Mouse (Mus musculus) limb, embryonic 14.5 days (tissue): ENCODE data around the gene Afdn. TPM values are rescaled to one million over a fixed set of nuclear protein-coding genes. Genes with fewer than 3 reads are reported as not detected.

Source experiments
- ATAC-seq: fragments of 200-750 bp; cut with Nextera tagmentation; 2 replicates; pipeline ENCODE4 v1.8.0; 2017; ENCODE audit warnings: low read depth, moderate number of reproducible peaks, moderate TSS enrichment; ENCODE audit not compliant: low FRiP score
- DNase-seq: peaks from one replicate; pipeline ENCODE4 v3.0.0-alpha.2; 2015; ENCODE audit warnings: low spot score
- H3K27ac ChIP-seq: fragments of 300-500 bp; sonication (generic); replicated peaks from 2 replicates; pipeline ENCODE4 v1.5.1; 2014; ENCODE audit warnings: low read depth, mild to moderate bottlenecking, low read length, moderate library complexity, mixed read lengths
- H3K27me3 ChIP-seq: fragments of 300-500 bp; sonication (generic); 2 replicates; pipeline ENCODE4 v1.6.1; 2014; ENCODE audit warnings: low read length, mixed read lengths; ENCODE audit not compliant: control insufficient read depth, insufficient read depth
- H3K36me3 ChIP-seq: fragments of 300-500 bp; sonication (generic); 2 replicates; pipeline ENCODE4 v1.6.1; 2014; ENCODE audit warnings: mild to moderate bottlenecking, low read length, moderate library complexity, mixed read lengths; ENCODE audit not compliant: control insufficient read depth, insufficient read depth
- H3K4me1 ChIP-seq: fragments of 300-500 bp; sonication (generic); 2 replicates; pipeline ENCODE4 v1.6.1; 2014; ENCODE audit warnings: antibody characterized with exemption, low read length, mixed read lengths; ENCODE audit not compliant: control insufficient read depth, insufficient read depth
- H3K4me2 ChIP-seq: fragments of 300-500 bp; sonication (generic); replicated peaks from 2 replicates; pipeline ENCODE4 v1.6.1; 2014; ENCODE audit warnings: low read depth, mild to moderate bottlenecking, low read length, moderate library complexity; ENCODE audit not compliant: severe bottlenecking
- H3K4me3 ChIP-seq: fragments of 300-500 bp; sonication (generic); replicated peaks from 2 replicates; pipeline ENCODE4 v1.5.1; 2014; ENCODE audit warnings: low read length
- H3K9ac ChIP-seq: fragments of 300-500 bp; sonication (generic); 2 replicates; pipeline ENCODE4 v1.6.1; 2014; ENCODE audit warnings: mild to moderate bottlenecking, low read depth, low read length, moderate library complexity; ENCODE audit not compliant: severe bottlenecking
- H3K9me3 ChIP-seq: fragments of 300-500 bp; sonication (generic); 2 replicates; pipeline ENCODE4 v1.6.1; 2016; ENCODE audit warnings: low read length; ENCODE audit not compliant: control insufficient read depth
- POLR2A ChIP-seq: fragments of 200-500 bp; IDR thresholded peaks from 2 replicates; pipeline ENCODE4 v1.8.0; 2012; ENCODE audit warnings: inconsistent platforms, mild to moderate bottlenecking, moderate library complexity, borderline replicate concordance; ENCODE audit not compliant: insufficient read depth, insufficient read length; ENCODE audit errors: extremely low read depth
- WGBS: fragments of 180-500 bp; shearing (Covaris S2); extraction: QIAGEN DNeasy Blood & Tissue Kit; methylation state at CpG from one replicate; pipeline ENCODE4 v1.1.7; 2014; 5-methylcytosine and 5-hydroxymethylcytosine counted together
- polyA plus RNA-seq, 2 experiments: library from polyadenylated mRNA; depleted of rRNA in 1 of 2; stranded (reverse) in 1 of 2; unstranded in 1 of 2; fragments of >200 nt; fragmentation: Nextera tagmentation in 1 of 2; extraction: Ambion mirVana in 1 of 2; gene quantifications; 2 replicates each; pipeline versions ENCODE4 v1.2.1 to v1.2.3; 2012 to 2014

Afdn gene
- polyA plus RNA-seq, 2 experiments = 58.9 to 76.7 TPM

DNA sequence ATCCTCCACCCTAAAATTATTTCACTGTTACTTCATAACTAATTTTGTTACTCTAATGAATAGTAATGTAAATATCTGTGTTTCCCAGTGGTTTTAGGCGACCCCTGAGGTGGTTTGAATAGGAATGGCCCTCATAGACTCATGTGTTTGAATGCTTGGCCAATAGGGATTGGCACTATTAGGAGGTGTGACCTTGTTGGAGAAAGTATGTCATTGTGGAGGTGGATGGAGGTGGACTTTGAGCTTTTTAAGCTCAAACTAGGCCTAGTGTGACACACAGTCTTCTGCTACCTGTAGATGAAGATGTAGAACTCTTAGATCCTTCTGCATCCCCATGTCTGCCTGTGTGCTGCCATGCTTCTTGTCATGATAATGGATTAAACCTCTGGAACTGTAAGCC is 37.4 kb downstream of the Afdn start:
- no peak overlapping the region for H3K4me3 ChIP-seq
- H3K27me3 ChIP-seq = no peaks in the 10 kb centered on the region
- H3K36me3 ChIP-seq = no peaks in the 10 kb centered on the region
- H3K9ac ChIP-seq = no peak overlapping the region
- H3K27ac ChIP-seq = no peak overlapping the region
- 0 out of 2 replicates have a peak, but pooled peaks cover 1% of the 10 kb centered on the region for H3K4me1 ChIP-seq
- ATAC-seq (no peak), DNase-seq (no peak)
- no peaks in the 10 kb centered on the region for H3K9me3 ChIP-seq
- 76% methylated on average over 1 of the region's 1 CpGs for WGBS
- no peak overlapping the region for H3K4me2 ChIP-seq
- no peak for TF ChIP-seq POLR2A

DNA sequence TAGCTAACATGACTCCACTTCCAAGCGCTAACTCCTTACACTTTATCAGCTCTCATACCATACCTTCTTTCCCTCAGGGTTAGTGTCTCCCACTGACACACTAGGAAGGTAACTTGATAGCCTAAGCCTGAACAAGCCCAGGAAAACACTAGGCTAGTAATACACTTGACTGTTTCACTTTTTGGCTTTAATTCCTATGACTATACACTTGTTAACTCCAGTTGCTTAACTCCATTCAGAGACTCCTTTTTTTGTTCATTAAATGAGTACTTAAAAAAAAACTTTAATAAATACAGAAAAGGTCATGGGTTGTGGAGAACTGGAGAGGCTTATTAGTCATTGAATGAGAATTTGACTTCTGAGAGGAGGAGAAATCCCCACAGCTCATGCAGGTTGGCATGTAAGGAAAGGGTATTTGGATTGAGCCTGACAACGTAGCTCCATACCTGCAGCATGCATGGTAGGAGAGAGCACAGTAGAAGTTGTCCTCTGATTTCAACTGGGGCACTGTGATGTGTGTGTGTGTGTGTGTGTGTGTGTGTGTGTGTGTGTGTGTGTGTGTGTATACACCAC is 42.6 kb downstream of the Afdn start:
- no peaks in the 10 kb centered on the region for H3K9me3 ChIP-seq
- no peak overlapping the region for H3K4me3 ChIP-seq
- WGBS = 76% methylated on average over 2 of the region's 2 CpGs
- TF ChIP-seq POLR2A = no peak
- no peak for DNase-seq
- no peak overlapping the region for H3K9ac ChIP-seq
- 0 out of 2 replicates have a peak, but pooled peaks cover 2% of the 10 kb centered on the region for H3K4me1 ChIP-seq
- no peak overlapping the region for H3K27ac ChIP-seq
- no peak overlapping the region for H3K4me2 ChIP-seq
- H3K27me3 ChIP-seq = no peaks in the 10 kb centered on the region
- ATAC-seq = no peak
- peaks cover 11% of the 10 kb centered on the region for H3K36me3 ChIP-seq

GRCm38 (mm10) chr17:13806016-13806415 is 45.7 kb downstream of the Afdn start:
- WGBS = 98% methylated on average over 1 of the region's 1 CpGs
- Histone ChIP-seq H3K4me2 (no peak overlapping the region), H3K9me3 (no peaks in the 10 kb centered on the region), H3K36me3 (peaks cover 20% of the 10 kb centered on the region), H3K27ac (no peak overlapping the region), H3K4me3 (no peak overlapping the region), H3K9ac (no peak overlapping the region), H3K27me3 (no peaks in the 10 kb centered on the region), H3K4me1 (0 out of 2 replicates have a peak, but pooled peaks cover 2% of the 10 kb centered on the region)
- no peak for TF ChIP-seq POLR2A
- DNase-seq (no peak), ATAC-seq (no peak)

- Histone ChIP-seq H3K27ac (no peak overlapping the region), H3K4me3 (no peak overlapping the region), H3K27me3 (no peaks in the 10 kb centered on the region), H3K4me1 (no peaks in the 10 kb centered on the region), H3K9me3 (no peaks in the 10 kb centered on the region), H3K9ac (no peak overlapping the region), H3K4me2 (no peak overlapping the region), H3K36me3 (peaks cover 7% of the 10 kb centered on the region; the same call in 1 of the 2 replicates)
- DNase-seq (no peak), ATAC-seq (no peak)
- WGBS = 88% methylated on average over 2 of the region's 2 CpGs
- TF ChIP-seq POLR2A = no peak
These were observed 57.5 kb downstream of the Afdn start for GRCm38 (mm10) chr17:13817789-13818188.

- TF ChIP-seq POLR2A = no peak
- H3K27ac ChIP-seq = no peak overlapping the region
- ATAC-seq = no peak
- H3K4me1 ChIP-seq = no peaks in the 10 kb centered on the region
- H3K9ac ChIP-seq = no peak overlapping the region
- H3K9me3 ChIP-seq = no peaks in the 10 kb centered on the region
- H3K27me3 ChIP-seq = no peaks in the 10 kb centered on the region
- H3K4me2 ChIP-seq = no peak overlapping the region
- H3K36me3 ChIP-seq = peaks cover 12% of the 10 kb centered on the region
- no peak for DNase-seq
- no peak overlapping the region for H3K4me3 ChIP-seq
- WGBS = 98% methylated on average over 4 of the region's 4 CpGs
These were observed 59.0 kb downstream of the Afdn start for GRCm38 (mm10) chr17:13819342-13819741.
